Mouse (Mus musculus): Measurements from ENCODE around the gene Psmc3.

GRCm38 (mm10) chr2:91115578-91115970 lies 61.8 kb downstream of the Psmc3 start:
- TF ChIP-seq CTCF (conservative IDR thresholded peaks at IDR 0.05; ENCODE audit: low read length) (no peak), POU5F1 (IDR thresholded peaks at IDR 0.05; ENCODE audit: borderline replicate concordance, low read length) (no peak), NANOG (IDR thresholded peaks at IDR 0.05; ENCODE audit: borderline replicate concordance, low read length) (no peak)
